Mouse (Mus musculus) stomach, embryonic 16.5 days (tissue): ENCODE data around the gene Ndufa5. TPM values are rescaled to one million over a fixed set of nuclear protein-coding genes. Genes with fewer than 3 reads are reported as not detected.

Experiments used
- ATAC-seq: fragments of 200-750 bp; cut with Nextera tagmentation; 2 replicates; pipeline ENCODE4 v1.8.0; 2017; ENCODE audit warnings: moderate number of reproducible peaks, moderate TSS enrichment; ENCODE audit not compliant: insufficient read depth, low FRiP score
- H3K27ac ChIP-seq: fragments of 300-500 bp; sonication (generic); 2 replicates; pipeline ENCODE4 v1.5.1; 2014; ENCODE audit warnings: low read length
- H3K27me3 ChIP-seq: fragments of 300-500 bp; sonication (generic); 2 replicates; pipeline ENCODE4 v1.6.1; 2014; ENCODE audit warnings: low read length, control low read depth, mixed read lengths; ENCODE audit not compliant: control insufficient read depth, insufficient read depth
- H3K36me3 ChIP-seq: fragments of 300-500 bp; sonication (generic); 2 replicates; pipeline ENCODE4 v1.6.1; 2014; ENCODE audit warnings: low read length; ENCODE audit not compliant: control insufficient read depth, insufficient read depth
- H3K4me1 ChIP-seq: fragments of 300-500 bp; sonication (generic); 2 replicates; pipeline ENCODE4 v1.6.1; 2014; ENCODE audit warnings: low read length, control low read depth, mixed read lengths; ENCODE audit not compliant: control insufficient read depth, insufficient read depth
- H3K4me2 ChIP-seq: fragments of 300-500 bp; sonication (generic); 2 replicates; pipeline ENCODE4 v1.6.1; 2014; ENCODE audit warnings: low read depth, low read length, mixed read lengths
- H3K4me3 ChIP-seq: fragments of 300-500 bp; sonication (generic); replicated peaks from 2 replicates; pipeline ENCODE4 v1.5.1; 2014; ENCODE audit warnings: mild to moderate bottlenecking, low read length
- H3K9ac ChIP-seq: fragments of 300-500 bp; sonication (generic); 2 replicates; pipeline ENCODE4 v1.6.1; 2014; ENCODE audit warnings: low read length
- H3K9me3 ChIP-seq: fragments of 300-500 bp; sonication (generic); replicated peaks from 2 replicates; pipeline ENCODE4 v1.6.1; 2016; ENCODE audit warnings: low read length, control low read depth; ENCODE audit not compliant: control insufficient read depth
- WGBS: fragments of 180-500 bp; shearing (Covaris S2); extraction: QIAGEN DNeasy Blood & Tissue Kit; methylation state at CpG from one replicate; pipeline ENCODE4 v1.1.7; 2014; 5-methylcytosine and 5-hydroxymethylcytosine counted together
- polyA plus RNA-seq: library from polyadenylated mRNA; unstranded; fragments of >200 nt; fragmentation: Nextera tagmentation; extraction: Ambion mirVana; gene quantifications from 2 replicates; pipeline ENCODE4 v1.2.1, GENCODE M21; 2015

The Ndufa5 gene
- polyA plus RNA-seq, result 320 and 383 TPM in 2 replicates

- H3K27ac ChIP-seq, result peak within 1 kb of the TSS; percentile 66
- WGBS, result under 1% methylated on average over 53 of the region's 53 CpGs
- ATAC-seq, result peak; percentile 98
- peak within 1 kb of the TSS; percentile 81 for H3K4me3 ChIP-seq
- H3K4me1 ChIP-seq, result peaks cover 16% of the 10 kb centered on the region
- H3K9me3 ChIP-seq, result no peaks in the 10 kb centered on the region
- no peaks in the 10 kb centered on the region for H3K27me3 ChIP-seq
- H3K4me2 ChIP-seq, result peak within 1 kb of the TSS; percentile 72
- no peaks in the 10 kb centered on the region for H3K36me3 ChIP-seq
- H3K9ac ChIP-seq, result peak within 1 kb of the TSS; percentile 88
These were observed at the start of gene Ndufa5 for GRCm38 (mm10) chr6:24527155-24528063. Gene Ndufa5 (minus strand): TSS chr6:24528013.

- H3K4me3 ChIP-seq, result no peak overlapping the region
- H3K27ac ChIP-seq, result no peak overlapping the region
- no peak overlapping the region for H3K4me2 ChIP-seq
- no peak for ATAC-seq
- H3K9me3 ChIP-seq, result no peaks in the 10 kb centered on the region
- no peaks in the 10 kb centered on the region for H3K27me3 ChIP-seq
- no peaks in the 10 kb centered on the region for H3K36me3 ChIP-seq
- 0 out of 2 replicates have a peak, but pooled peaks cover 3% of the 10 kb centered on the region for H3K4me1 ChIP-seq
- no peak overlapping the region for H3K9ac ChIP-seq
These were observed 45.5 kb upstream of the Ndufa5 start for GRCm38 (mm10) chr6:24573319-24573718.

GRCm38 (mm10) chr6:24572431-24572830, 44.6 kb upstream of the Ndufa5 start:
- H3K9ac ChIP-seq, result no peak overlapping the region
- H3K27ac ChIP-seq, result no peak overlapping the region
- no peaks in the 10 kb centered on the region for H3K9me3 ChIP-seq
- 88% methylated on average over 14 of the region's 14 CpGs for WGBS
- H3K36me3 ChIP-seq, result no peaks in the 10 kb centered on the region
- H3K4me3 ChIP-seq, result no peak overlapping the region
- H3K4me2 ChIP-seq, result no peak overlapping the region
- H3K4me1 ChIP-seq, result 0 out of 2 replicates have a peak, but pooled peaks cover 3% of the 10 kb centered on the region
- no peak for ATAC-seq
- H3K27me3 ChIP-seq, result no peaks in the 10 kb centered on the region

GRCm38 (mm10) chr6:24571126-24571525, 43.3 kb upstream of the Ndufa5 start:
- Histone ChIP-seq H3K4me1 (0 out of 2 replicates have a peak, but pooled peaks cover 3% of the 10 kb centered on the region), H3K9ac (no peak overlapping the region), H3K36me3 (no peaks in the 10 kb centered on the region), H3K27ac (no peak overlapping the region), H3K9me3 (no peaks in the 10 kb centered on the region), H3K27me3 (no peaks in the 10 kb centered on the region), H3K4me3 (no peak overlapping the region), H3K4me2 (no peak overlapping the region)
- no peak for ATAC-seq
- WGBS, result 59% methylated on average over 6 of the region's 6 CpGs

GRCm38 (mm10) chr6:24570278-24570677, 42.5 kb upstream of the Ndufa5 start:
- 0 out of 2 replicates have a peak, but pooled peaks cover 3% of the 10 kb centered on the region for H3K4me1 ChIP-seq
- no peaks in the 10 kb centered on the region for H3K27me3 ChIP-seq
- WGBS, result 64% methylated on average over 11 of the region's 11 CpGs
- H3K4me3 ChIP-seq, result no peak overlapping the region
- H3K4me2 ChIP-seq, result no peak overlapping the region
- H3K9ac ChIP-seq, result no peak overlapping the region
- H3K36me3 ChIP-seq, result no peaks in the 10 kb centered on the region
- ATAC-seq, result no peak
- no peak overlapping the region for H3K27ac ChIP-seq
- H3K9me3 ChIP-seq, result no peaks in the 10 kb centered on the region

GRCm38 (mm10) chr6:24569711-24570110, 41.9 kb upstream of the Ndufa5 start:
- ATAC-seq, result peak; percentile 17; the same call in 1 of the 2 replicates
- Histone ChIP-seq H3K27ac (no peak overlapping the region), H3K36me3 (no peaks in the 10 kb centered on the region), H3K9me3 (no peaks in the 10 kb centered on the region), H3K4me2 (no peak overlapping the region), H3K4me1 (0 out of 2 replicates have a peak, but pooled peaks cover 3% of the 10 kb centered on the region), H3K4me3 (no peak overlapping the region), H3K9ac (no peak overlapping the region), H3K27me3 (no peaks in the 10 kb centered on the region)
- WGBS, result 71% methylated on average over 1 of the region's 1 CpGs

- Histone ChIP-seq H3K9me3 (no peaks in the 10 kb centered on the region), H3K27me3 (no peaks in the 10 kb centered on the region), H3K27ac (no peak overlapping the region), H3K9ac (no peak overlapping the region), H3K4me1 (0 out of 2 replicates have a peak, but pooled peaks cover 3% of the 10 kb centered on the region), H3K4me3 (no peak overlapping the region), H3K36me3 (no peaks in the 10 kb centered on the region), H3K4me2 (no peak overlapping the region)
- ATAC-seq, result no peak
- 85% methylated on average over 5 of the region's 5 CpGs for WGBS
These were observed 41.1 kb upstream of the Ndufa5 start for GRCm38 (mm10) chr6:24568963-24569362.

GRCm38 (mm10) chr6:24564886-24565285, 37.1 kb upstream of the Ndufa5 start:
- no peaks in the 10 kb centered on the region for H3K36me3 ChIP-seq
- no peak overlapping the region for H3K4me3 ChIP-seq
- H3K27me3 ChIP-seq, result no peaks in the 10 kb centered on the region
- 90% methylated on average over 1 of the region's 1 CpGs for WGBS
- H3K4me2 ChIP-seq, result no peak overlapping the region
- no peaks in the 10 kb centered on the region for H3K4me1 ChIP-seq
- H3K9me3 ChIP-seq, result no peaks in the 10 kb centered on the region
- ATAC-seq, result no peak
- H3K27ac ChIP-seq, result no peak overlapping the region
- H3K9ac ChIP-seq, result no peak overlapping the region

- H3K36me3 ChIP-seq, result no peaks in the 10 kb centered on the region
- H3K4me1 ChIP-seq, result no peaks in the 10 kb centered on the region
- H3K27me3 ChIP-seq, result no peaks in the 10 kb centered on the region
- no peak for ATAC-seq
- no peak overlapping the region for H3K27ac ChIP-seq
- no peak overlapping the region for H3K9ac ChIP-seq
- H3K4me2 ChIP-seq, result no peak overlapping the region
- H3K4me3 ChIP-seq, result no peak overlapping the region
- H3K9me3 ChIP-seq, result no peaks in the 10 kb centered on the region
- 65% methylated on average over 9 of the region's 9 CpGs for WGBS
These were observed 36.3 kb upstream of the Ndufa5 start for GRCm38 (mm10) chr6:24564081-24564480.
